Mouse (Mus musculus): ENCODE data around the gene 9930111J21Rik1. TPM values are rescaled to one million over a fixed set of nuclear protein-coding genes. Genes with fewer than 3 reads are reported as not detected.
"Not testable (repeated sequence)": the region's sequence is repeated elsewhere in the genome, so short reads cannot be mapped to it uniquely, and the experiment has no call there.

The 9930111J21Rik1 gene
- polyA plus RNA-seq, 1 experiment from 2014 or later, result 1.0 TPM

DNA sequence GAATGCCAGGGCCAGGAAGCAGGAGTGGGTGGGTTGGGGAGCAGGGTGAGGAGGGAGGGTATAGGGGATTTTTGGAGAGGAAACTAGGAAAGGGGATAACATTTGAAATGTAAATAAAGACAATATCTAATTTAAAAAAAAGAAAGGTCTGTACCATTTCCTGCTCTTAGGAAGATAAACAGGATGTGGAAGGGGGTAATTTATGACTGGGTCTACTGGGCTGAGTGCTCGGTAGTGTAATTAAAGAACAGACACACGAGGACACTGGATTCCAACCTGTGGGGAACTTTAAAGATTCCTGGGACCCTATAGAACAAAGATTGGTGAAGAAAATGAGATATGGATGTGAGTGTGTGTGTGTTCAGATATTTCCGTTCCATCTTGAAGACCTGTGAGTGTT lies 3.6 kb upstream of the 9930111J21Rik1 start:
- H3K4me2 ChIP-seq; ATAC-seq (ENCODE audit: insufficient read depth): not testable (repeated sequence)
- no CpG with 5 or more reads among the region's 3 CpGs for WGBS

DNA sequence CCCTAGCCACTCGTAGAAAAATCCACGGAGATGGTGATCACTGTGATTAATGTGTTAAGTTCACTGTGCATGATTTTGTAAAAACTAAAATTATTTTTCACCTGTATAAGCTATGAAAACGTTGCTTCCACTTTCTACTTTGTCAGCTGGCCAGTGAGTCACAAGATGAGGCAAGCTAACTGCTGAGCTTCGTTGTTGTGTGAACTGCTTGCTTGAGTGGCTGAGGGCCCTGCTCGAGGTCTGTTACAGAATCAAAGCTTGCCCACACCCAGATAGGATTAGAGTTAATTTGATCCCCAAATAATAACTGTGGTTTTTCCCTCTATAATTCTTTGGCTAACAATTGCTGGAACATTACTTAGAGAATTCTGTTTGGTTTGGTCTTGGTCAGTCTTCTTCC lies 854 bp upstream of the 9930111J21Rik1 start:
- H3K4me3 ChIP-seq (ENCODE audit: low read depth, low read length); H3K27ac ChIP-seq (ENCODE audit: low read depth); DNase-seq; H3K4me2 ChIP-seq; H3K4me1 ChIP-seq (ENCODE audit: insufficient read depth); H3K36me3 ChIP-seq (ENCODE audit: insufficient read depth); H3K9me3 ChIP-seq (ENCODE audit: low read depth, low read length); ATAC-seq (ENCODE audit: insufficient read depth); H3K27me3 ChIP-seq (ENCODE audit: insufficient read depth, low read length); H3K9ac ChIP-seq: not testable (repeated sequence)
- WGBS, result no CpG with 5 or more reads among the region's 5 CpGs

More for the DNA sequence above, 3.6 kb upstream of the 9930111J21Rik1 start:
- H3K27me3 ChIP-seq (ENCODE audit: insufficient read depth, low read length); H3K9ac ChIP-seq; H3K4me3 ChIP-seq (ENCODE audit: low read depth, low read length); H3K4me1 ChIP-seq (ENCODE audit: insufficient read depth); H3K27ac ChIP-seq (ENCODE audit: low read depth); H3K9me3 ChIP-seq (ENCODE audit: low read depth, low read length); H3K36me3 ChIP-seq (ENCODE audit: insufficient read depth); DNase-seq: not testable (repeated sequence)

DNA sequence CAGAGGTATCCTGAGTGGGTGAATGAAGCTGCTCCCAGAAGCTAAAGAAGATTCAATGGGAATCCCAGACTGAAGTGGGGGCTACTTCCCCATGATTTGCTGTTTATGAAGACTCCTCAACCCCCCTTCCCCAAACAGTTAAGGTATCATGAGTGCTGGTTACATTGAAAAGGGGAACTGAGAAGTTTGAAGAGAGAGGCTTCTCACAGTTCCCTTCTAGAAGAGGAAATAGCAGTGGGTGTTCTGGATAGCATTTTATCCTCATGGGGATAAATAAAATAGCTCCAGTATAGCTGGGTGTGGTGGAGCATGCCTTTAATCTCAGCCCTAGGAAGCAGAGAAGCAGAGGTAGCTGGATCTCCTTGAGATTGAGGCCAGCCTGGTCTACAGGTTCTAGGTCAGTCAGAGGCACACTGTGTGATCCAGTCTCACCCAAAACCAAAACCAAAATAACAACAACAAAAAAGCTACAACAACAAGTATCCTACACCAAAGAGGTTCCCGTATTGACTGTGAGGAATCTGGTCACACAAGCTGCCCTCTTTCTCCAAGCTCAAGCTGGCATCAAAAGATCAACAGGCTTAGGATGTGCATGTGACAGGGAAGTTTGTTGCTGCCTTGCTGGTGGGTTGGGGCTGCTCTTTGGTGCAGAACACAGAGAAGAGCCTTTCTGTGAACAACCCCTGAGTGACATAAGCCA lies 808 bp downstream of the 9930111J21Rik1 start, which contains the start of gene Olfr56:
Gene Olfr56, plus strand, starts transcription at position 650 of the 700 bp plus-strand sequence.
- H3K9me3 ChIP-seq (ENCODE audit: low read depth, low read length); DNase-seq; ATAC-seq (ENCODE audit: insufficient read depth); H3K4me1 ChIP-seq (ENCODE audit: insufficient read depth); H3K4me2 ChIP-seq; H3K36me3 ChIP-seq (ENCODE audit: insufficient read depth); H3K27me3 ChIP-seq (ENCODE audit: insufficient read depth, low read length); H3K27ac ChIP-seq (ENCODE audit: low read depth); H3K9ac ChIP-seq; H3K4me3 ChIP-seq (ENCODE audit: low read depth, low read length): not testable (repeated sequence)
- no CpG with 5 or more reads among the region's 1 CpGs for WGBS

DNA sequence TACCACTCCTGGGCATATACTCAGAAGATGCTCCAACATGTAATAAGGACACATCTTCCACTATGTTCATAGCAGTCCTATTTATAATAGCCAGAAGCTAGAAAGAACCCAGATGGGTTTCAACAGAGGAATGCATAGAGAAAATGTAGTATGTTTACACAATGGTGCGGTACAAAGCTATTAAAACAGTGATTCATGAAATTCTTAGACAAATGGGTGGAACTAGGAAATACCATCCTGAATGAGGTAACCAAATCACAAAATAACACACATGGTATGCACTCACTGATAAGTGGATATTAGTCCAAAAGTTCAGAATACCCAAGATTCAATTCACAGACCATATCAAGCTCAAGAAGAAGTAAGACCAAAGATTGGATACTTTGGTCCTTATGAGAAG lies 4.5 kb downstream of the 9930111J21Rik1 start:
- ATAC-seq (ENCODE audit: insufficient read depth); H3K4me2 ChIP-seq; H3K9me3 ChIP-seq (ENCODE audit: low read depth, low read length); H3K27ac ChIP-seq (ENCODE audit: low read depth); H3K9ac ChIP-seq; H3K27me3 ChIP-seq (ENCODE audit: insufficient read depth, low read length); DNase-seq; H3K4me1 ChIP-seq (ENCODE audit: insufficient read depth); H3K36me3 ChIP-seq (ENCODE audit: insufficient read depth); H3K4me3 ChIP-seq (ENCODE audit: low read depth, low read length): not testable (repeated sequence)
- WGBS, result no CpG with 5 or more reads among the region's 1 CpGs

- not testable (repeated sequence) for H3K9ac ChIP-seq; H3K9me3 ChIP-seq (ENCODE audit: low read depth, low read length); ATAC-seq (ENCODE audit: insufficient read depth); H3K4me3 ChIP-seq (ENCODE audit: low read depth, low read length); H3K4me1 ChIP-seq (ENCODE audit: insufficient read depth); DNase-seq; H3K27ac ChIP-seq (ENCODE audit: low read depth); H3K4me2 ChIP-seq; H3K27me3 ChIP-seq (ENCODE audit: insufficient read depth, low read length); H3K36me3 ChIP-seq (ENCODE audit: insufficient read depth)
- WGBS, result 91% methylated on average over 6 of the region's 6 CpGs
These were observed 33.1 kb downstream of the 9930111J21Rik1 start, which contains the start of gene Psme2b for GRCm38 (mm10) chr11:48946090-48946489. TSS of gene Psme2b (minus strand) at chr11:48946190.

DNA sequence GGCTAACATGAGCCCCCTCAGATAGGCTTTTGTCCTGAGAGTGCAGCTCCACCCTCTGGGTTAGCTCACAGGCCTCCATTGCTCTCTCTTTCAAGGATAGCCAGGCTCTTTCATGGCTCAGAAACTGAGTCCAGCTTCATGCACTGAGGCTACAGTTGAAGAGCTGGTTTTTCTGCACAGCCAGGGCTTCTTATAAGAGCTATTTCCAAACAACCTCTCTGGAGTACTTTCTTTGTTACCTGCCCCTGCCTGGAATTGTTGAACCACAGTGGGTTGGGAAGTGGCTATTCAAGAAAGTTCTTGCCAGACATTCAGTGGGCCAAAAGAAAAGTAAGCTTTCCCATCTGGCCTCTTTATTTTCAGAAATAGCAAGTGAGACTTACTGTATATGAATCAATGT lies 39.9 kb downstream of the 9930111J21Rik1 start:
- not testable (repeated sequence) for H3K27me3 ChIP-seq (ENCODE audit: insufficient read depth, low read length); DNase-seq; H3K9ac ChIP-seq; H3K4me3 ChIP-seq (ENCODE audit: low read depth, low read length); H3K36me3 ChIP-seq (ENCODE audit: insufficient read depth); H3K4me2 ChIP-seq; H3K27ac ChIP-seq (ENCODE audit: low read depth); H3K9me3 ChIP-seq (ENCODE audit: low read depth, low read length); H3K4me1 ChIP-seq (ENCODE audit: insufficient read depth)
- ATAC-seq (ENCODE audit: insufficient read depth), result peak; percentile 68; the same call in 1 of the 2 replicates

DNA sequence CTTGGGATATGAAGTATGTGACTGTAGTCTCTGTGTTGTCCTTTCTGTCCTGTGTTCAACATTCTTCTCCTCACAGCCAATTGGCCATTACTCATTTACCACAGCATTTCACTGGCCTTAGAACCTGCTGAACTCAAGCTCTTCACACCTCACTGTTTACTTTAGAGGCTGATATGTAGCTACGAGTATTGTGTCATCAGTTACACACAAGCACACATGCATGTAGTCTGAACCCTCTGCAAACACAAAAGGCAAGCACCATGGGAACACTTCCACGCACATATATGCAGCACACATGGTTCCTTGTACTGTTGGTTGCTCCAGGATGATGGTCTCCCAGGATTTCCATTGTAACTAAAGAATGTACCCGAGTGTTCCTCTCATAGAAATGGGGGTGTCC lies 43.9 kb downstream of the 9930111J21Rik1 start:
- H3K27ac ChIP-seq (ENCODE audit: low read depth); H3K27me3 ChIP-seq (ENCODE audit: insufficient read depth, low read length); H3K4me3 ChIP-seq (ENCODE audit: low read depth, low read length); H3K4me1 ChIP-seq (ENCODE audit: insufficient read depth); ATAC-seq (ENCODE audit: insufficient read depth); H3K9ac ChIP-seq; H3K36me3 ChIP-seq (ENCODE audit: insufficient read depth); DNase-seq; H3K9me3 ChIP-seq (ENCODE audit: low read depth, low read length); H3K4me2 ChIP-seq: not testable (repeated sequence)
- no CpG with 5 or more reads among the region's 3 CpGs for WGBS

GRCm38 (mm10) chr11:48933923-48934322 lies 45.3 kb downstream of the 9930111J21Rik1 start:
- H3K4me3 ChIP-seq (ENCODE audit: low read depth, low read length); ATAC-seq (ENCODE audit: insufficient read depth); H3K4me2 ChIP-seq; H3K9ac ChIP-seq; H3K4me1 ChIP-seq (ENCODE audit: insufficient read depth); H3K27ac ChIP-seq (ENCODE audit: low read depth); DNase-seq; H3K27me3 ChIP-seq (ENCODE audit: insufficient read depth, low read length); H3K9me3 ChIP-seq (ENCODE audit: low read depth, low read length); H3K36me3 ChIP-seq (ENCODE audit: insufficient read depth): not testable (repeated sequence)
- 27% methylated on average over 1 of the region's 1 CpGs for WGBS

DNA sequence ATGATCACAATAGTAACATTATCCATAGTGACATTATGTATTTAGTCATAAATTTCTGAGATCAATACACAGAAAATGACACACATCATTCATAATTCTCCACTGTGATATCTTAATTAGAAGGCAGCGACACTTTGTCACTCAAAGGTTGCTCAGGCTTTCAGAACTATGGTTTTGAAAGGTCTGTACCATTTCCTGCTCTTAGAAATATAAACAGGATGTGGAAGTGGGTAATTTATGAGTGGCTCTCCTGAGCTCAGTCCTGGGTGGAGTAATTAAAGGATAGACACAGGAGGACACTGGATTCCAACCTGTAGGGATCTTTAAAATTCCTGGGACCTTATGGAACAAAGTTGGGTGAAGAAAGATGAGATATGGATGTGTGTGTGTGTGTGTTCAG lies 45.8 kb downstream of the 9930111J21Rik1 start:
- ATAC-seq (ENCODE audit: insufficient read depth); H3K36me3 ChIP-seq (ENCODE audit: insufficient read depth); H3K4me3 ChIP-seq (ENCODE audit: low read depth, low read length); H3K27ac ChIP-seq (ENCODE audit: low read depth); H3K9ac ChIP-seq; H3K27me3 ChIP-seq (ENCODE audit: insufficient read depth, low read length); H3K4me1 ChIP-seq (ENCODE audit: insufficient read depth); H3K4me2 ChIP-seq; H3K9me3 ChIP-seq (ENCODE audit: low read depth, low read length): not testable (repeated sequence)
- WGBS, result 52% methylated on average over 1 of the region's 1 CpGs
- DNase-seq, result peak; percentile 2

- ATAC-seq (ENCODE audit: insufficient read depth); H3K4me2 ChIP-seq: not testable (repeated sequence)
- 81% methylated on average over 1 of the region's 1 CpGs for WGBS
These were observed 51.1 kb downstream of the 9930111J21Rik1 start for GRCm38 (mm10) chr11:48928068-48928467.

DNA sequence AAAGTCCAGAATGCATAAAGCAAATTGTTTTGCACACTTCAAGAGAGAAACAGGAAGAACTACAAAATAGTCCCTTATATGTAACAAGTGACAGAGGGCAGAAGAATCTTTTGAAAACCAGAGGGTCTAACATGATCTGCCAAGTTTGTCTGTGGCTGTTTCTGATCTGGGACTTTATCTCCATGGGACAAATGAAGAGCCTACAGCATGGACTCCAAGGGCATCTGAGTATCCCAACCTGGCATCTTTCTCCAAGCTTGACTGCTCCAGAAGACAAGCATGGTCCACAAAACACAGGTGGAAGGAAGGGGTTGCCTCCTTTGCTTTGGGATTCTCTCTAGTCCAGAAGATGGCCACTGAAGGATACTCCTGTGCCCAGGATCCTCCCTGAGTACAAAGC lies 52.8 kb downstream of the 9930111J21Rik1 start:
- H3K4me3 ChIP-seq (ENCODE audit: low read depth, low read length); H3K9me3 ChIP-seq (ENCODE audit: low read depth, low read length); H3K4me1 ChIP-seq (ENCODE audit: insufficient read depth); H3K36me3 ChIP-seq (ENCODE audit: insufficient read depth); ATAC-seq (ENCODE audit: insufficient read depth); H3K27me3 ChIP-seq (ENCODE audit: insufficient read depth, low read length); H3K9ac ChIP-seq; DNase-seq; H3K4me2 ChIP-seq; H3K27ac ChIP-seq (ENCODE audit: low read depth): not testable (repeated sequence)

More at GRCm38 (mm10) chr11:48928068-48928467, 51.1 kb downstream of the 9930111J21Rik1 start:
- H3K27ac ChIP-seq (ENCODE audit: low read depth); DNase-seq; H3K4me3 ChIP-seq (ENCODE audit: low read depth, low read length); H3K36me3 ChIP-seq (ENCODE audit: insufficient read depth); H3K27me3 ChIP-seq (ENCODE audit: insufficient read depth, low read length); H3K9me3 ChIP-seq (ENCODE audit: low read depth, low read length); H3K9ac ChIP-seq; H3K4me1 ChIP-seq (ENCODE audit: insufficient read depth): not testable (repeated sequence)

All from lung, embryonic 14.5 days (tissue).